Mouse (Mus musculus) adrenal gland, adult 18-20 months (tissue): ENCODE measurements at regions not wholly inside any gene's neighbourhood (a gene's known extent, or its start where the extent isn't known, plus 50 kb on each side); places are given as distances from the start of the nearest gene placed in this dataset.

Source experiments
- DNase-seq, 2 experiments: peaks; one replicate each; pipeline ENCODE4 v3.0.0; 2021 to 2022; ENCODE audit warnings: low spot score in 2 of 2

- peak in 1 of 2 experiments; percentile 2 for DNase-seq
Observed at GRCm38 (mm10) chr5:47502764-47503416, 480.0 kb upstream of the Slit2 start.

DNA sequence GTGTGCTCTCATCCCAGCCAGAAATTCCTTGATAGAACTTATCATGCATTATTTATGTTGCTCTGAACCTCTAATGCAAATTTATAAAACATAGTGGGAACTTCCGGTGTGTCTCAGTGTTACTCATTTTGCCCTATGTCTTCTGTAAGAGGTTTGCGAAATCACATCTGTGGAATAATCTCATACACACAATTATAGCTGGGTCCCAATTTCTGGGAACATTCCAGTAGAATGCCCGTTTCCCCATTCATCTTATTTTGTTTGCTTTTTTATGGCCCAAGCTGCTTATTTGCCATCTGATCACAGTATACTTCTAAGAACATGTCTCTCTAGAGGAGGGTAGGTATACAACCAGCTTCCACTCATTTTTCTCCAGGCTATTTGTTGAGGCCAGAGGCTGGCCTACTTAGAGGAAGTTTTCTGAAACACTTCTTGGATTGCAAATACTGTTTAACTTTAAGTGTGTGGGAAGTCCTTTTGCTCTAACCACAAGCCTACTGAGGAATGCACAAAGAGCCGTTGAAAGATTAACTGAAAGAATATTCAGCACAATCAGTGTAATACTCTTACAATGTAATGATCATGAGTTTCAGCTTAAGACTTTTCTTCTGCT lies 474.1 kb upstream of the Slit2 start:
- no peak for DNase-seq

GRCm38 (mm10) chr5:47522161-47522942 lies 460.6 kb upstream of the Slit2 start:
- DNase-seq, result no peak

DNA sequence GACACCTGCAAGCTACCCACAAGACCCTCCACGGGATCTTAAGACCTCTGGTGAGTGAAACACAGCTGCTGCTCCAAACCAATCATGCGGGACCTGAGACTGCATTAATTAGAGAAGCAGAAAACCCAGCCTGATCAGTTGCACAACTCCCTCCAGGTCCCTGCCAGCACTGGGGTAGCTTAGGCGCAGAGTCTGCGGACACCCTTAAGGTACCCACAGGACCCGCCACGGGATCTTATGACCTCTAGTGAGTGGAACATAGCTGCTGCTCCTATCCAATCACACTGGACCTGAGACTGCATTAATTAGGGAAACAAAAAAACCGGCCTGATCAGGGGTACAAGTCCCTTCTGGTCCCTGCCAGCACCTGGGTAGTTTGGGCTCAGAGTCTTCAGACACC lies 454.3 kb upstream of the Slit2 start:
- no peak for DNase-seq

DNA sequence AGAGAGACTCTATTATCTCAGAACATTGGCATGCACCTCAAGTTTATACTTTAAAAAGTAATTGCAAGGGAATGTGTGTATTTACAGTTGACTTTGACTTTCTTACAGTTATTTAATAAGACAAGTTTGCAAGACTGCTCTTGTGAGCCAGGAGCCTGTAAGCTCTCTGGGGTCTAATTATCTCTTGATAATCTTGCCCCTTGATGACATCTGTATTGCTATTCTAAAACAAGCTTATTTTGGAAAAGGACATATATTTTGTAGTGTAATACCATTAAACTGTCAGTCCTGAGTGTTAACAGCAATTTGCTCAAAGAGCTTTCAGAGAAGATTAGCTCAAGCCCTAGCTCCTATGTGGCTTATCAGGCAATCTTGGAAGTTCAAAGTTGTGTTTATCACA lies 445.4 kb upstream of the Slit2 start:
- DNase-seq, result no peak

DNA sequence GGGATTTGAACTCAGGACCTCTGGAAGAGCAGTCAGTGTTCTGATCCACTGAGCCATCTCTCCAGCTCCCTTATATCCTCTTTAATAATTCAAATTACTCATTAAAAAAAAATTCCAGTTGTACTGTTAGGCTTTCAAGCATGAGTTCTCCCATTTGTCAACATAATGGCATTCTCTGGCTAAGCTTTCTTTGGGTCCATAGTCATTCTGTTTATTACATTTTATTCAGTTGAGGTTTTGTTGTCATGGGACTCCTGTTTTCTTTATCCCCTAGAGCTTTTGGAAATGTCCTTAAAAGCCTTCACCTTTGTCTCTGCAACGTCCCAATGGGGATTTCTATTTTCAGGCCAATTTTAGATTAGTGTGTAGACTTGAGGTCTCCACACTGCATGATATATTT lies 440.7 kb upstream of the Slit2 start:
- DNase-seq, result no peak

GRCm38 (mm10) chr5:47556717-47557116 lies 426.2 kb upstream of the Slit2 start:
- DNase-seq, result no peak

DNA sequence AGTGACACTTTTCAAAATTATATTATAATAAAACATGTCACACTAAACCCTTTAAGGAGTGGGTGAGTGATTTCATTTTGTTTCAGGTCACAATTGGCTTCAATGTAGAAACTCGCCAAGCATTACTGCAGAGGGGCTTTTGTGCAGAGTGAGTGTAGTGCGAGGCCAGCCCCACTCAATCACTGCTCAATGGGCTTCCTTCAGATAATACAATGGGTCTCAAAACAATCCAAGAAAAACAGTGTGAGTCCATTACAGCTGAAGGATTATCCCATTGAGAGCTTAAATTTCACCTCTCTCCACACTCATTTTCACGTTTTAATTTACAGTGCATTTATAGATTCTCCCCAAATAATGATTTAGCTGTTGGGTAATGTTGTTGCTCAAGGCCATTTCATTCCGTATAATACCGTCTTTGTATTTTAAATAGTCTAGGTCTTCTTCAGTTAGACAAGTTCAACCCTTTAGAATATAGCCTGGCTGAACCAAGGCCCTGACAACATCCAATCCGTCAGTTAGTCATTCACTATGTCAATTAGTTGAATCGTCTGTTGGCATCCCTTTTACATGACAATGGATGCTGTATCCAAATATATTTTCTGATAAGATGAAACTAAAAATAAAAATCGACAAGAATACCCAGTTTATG lies 425.7 kb upstream of the Slit2 start:
- DNase-seq, result no peak
